Mouse (Mus musculus) heart, postnatal 0 days (tissue): ENCODE results near the gene Ublcp1. TPM values are rescaled to one million over a fixed set of nuclear protein-coding genes. Genes with fewer than 3 reads are reported as not detected.

Experiments used
- ATAC-seq: fragments of 200-750 bp; cut with Nextera tagmentation; 2 replicates; pipeline ENCODE4 v1.8.0; 2017; ENCODE audit warnings: low read depth, moderate number of reproducible peaks, moderate library complexity; ENCODE audit not compliant: insufficient read depth
- DNase-seq: peaks from one replicate; pipeline ENCODE4 v3.0.0-alpha.2; 2016; ENCODE audit warnings: low spot score
- H3K27ac ChIP-seq: fragments of 300-500 bp; sonication (generic); 2 replicates; pipeline ENCODE4 v1.5.1; 2014; ENCODE audit warnings: low read depth, mild to moderate bottlenecking
- H3K27me3 ChIP-seq: fragments of 300-500 bp; sonication (generic); 2 replicates; pipeline ENCODE4 v1.6.1; 2014; ENCODE audit warnings: low read length, mixed read lengths; ENCODE audit not compliant: control insufficient read depth, insufficient read depth
- H3K36me3 ChIP-seq: fragments of 300-500 bp; sonication (generic); replicated peaks from 2 replicates; pipeline ENCODE4 v1.6.1; 2014; ENCODE audit warnings: low read length, mixed read lengths; ENCODE audit not compliant: control insufficient read depth, insufficient read depth
- H3K4me1 ChIP-seq: fragments of 300-500 bp; sonication (generic); 2 replicates; pipeline ENCODE4 v1.6.1; 2014; ENCODE audit warnings: antibody characterized with exemption; ENCODE audit not compliant: control insufficient read depth, insufficient read depth
- H3K4me2 ChIP-seq: fragments of 300-500 bp; sonication (generic); 2 replicates; pipeline ENCODE4 v1.6.1; 2014; ENCODE audit warnings: low read depth, mild to moderate bottlenecking, low read length, moderate library complexity
- H3K4me3 ChIP-seq: fragments of 300-500 bp; sonication (generic); 2 replicates; pipeline ENCODE4 v1.5.1; 2014; ENCODE audit warnings: low read depth, low read length
- H3K9ac ChIP-seq: fragments of 300-500 bp; sonication (generic); replicated peaks from 2 replicates; pipeline ENCODE4 v1.6.1; 2014; ENCODE audit warnings: low read depth, low read length, mixed read lengths
- H3K9me3 ChIP-seq: fragments of 300-500 bp; sonication (generic); replicated peaks from 2 replicates; pipeline ENCODE4 v1.6.1; 2016; ENCODE audit warnings: low read length; ENCODE audit not compliant: control insufficient read depth
- CTCF ChIP-seq: IDR thresholded peaks from 2 replicates; pipeline ENCODE4 v1.5.1; 2016; ENCODE audit warnings: antibody characterized with exemption, control low read depth, low read depth
- EP300 ChIP-seq: IDR thresholded peaks from 2 replicates; pipeline ENCODE4 v1.6.1; 2016; ENCODE audit warnings: antibody characterized with exemption, low read depth
- WGBS: fragments of 180-500 bp; shearing (Covaris S2); extraction: QIAGEN DNeasy Blood & Tissue Kit; methylation state at CpG from one replicate; pipeline ENCODE4 v1.1.7; 2014; 5-methylcytosine and 5-hydroxymethylcytosine counted together
- polyA plus RNA-seq: library from polyadenylated mRNA; unstranded; fragments of >200 nt; fragmentation: Nextera tagmentation; extraction: Ambion mirVana; gene quantifications from 2 replicates; pipeline ENCODE4 v1.2.1, GENCODE M21; 2015
- total RNA-seq: library from RNA; depleted of rRNA; stranded (reverse); fragments of >200 nt; gene quantifications from 2 replicates; pipeline ENCODE4 v1.2.3, GENCODE M21; 2014; ENCODE audit warnings: low replicate concordance

Ublcp1 gene
- total and polyA plus RNA-seq, 2 experiments from 2014 or later = 16.2 to 45.0 TPM

DNA sequence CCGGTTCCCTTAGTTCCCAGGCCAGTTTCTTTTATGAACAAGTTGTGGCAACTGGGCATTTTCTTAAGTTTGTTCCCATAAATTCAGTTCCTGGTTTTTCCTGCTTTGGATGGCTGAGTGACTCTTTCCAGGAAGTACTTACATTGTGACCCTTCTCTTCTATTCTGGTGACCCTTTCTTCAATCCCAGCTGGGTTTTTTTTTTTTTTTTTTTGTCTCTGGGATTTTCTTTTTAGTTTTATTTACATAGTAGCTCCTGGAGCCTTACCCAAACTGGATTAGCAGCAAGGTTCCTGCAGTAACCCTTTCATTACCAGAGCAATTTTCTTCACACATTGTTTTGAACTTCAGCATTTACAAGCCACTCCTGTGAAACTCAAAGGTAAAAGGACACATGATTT lies 46.1 kb upstream of the Ublcp1 start:
- TF ChIP-seq CTCF (no peak), EP300 (no peak)
- no peaks in the 10 kb centered on the region for H3K36me3 ChIP-seq
- H3K4me1 ChIP-seq = peaks cover 4% of the 10 kb centered on the region
- WGBS = 30% methylated on average over 1 of the region's 1 CpGs
- no peak overlapping the region for H3K27ac ChIP-seq
- no peaks in the 10 kb centered on the region for H3K9me3 ChIP-seq
- ATAC-seq = no peak
- no peak overlapping the region for H3K9ac ChIP-seq
- no peak overlapping the region for H3K4me2 ChIP-seq
- H3K4me3 ChIP-seq = no peak overlapping the region
- H3K27me3 ChIP-seq = no peaks in the 10 kb centered on the region
- DNase-seq = no peak

- 59% methylated on average over 2 of the region's 2 CpGs for WGBS
- H3K4me1 ChIP-seq = no peaks in the 10 kb centered on the region; the same call in 1 of the 2 replicates
- no peaks in the 10 kb centered on the region for H3K9me3 ChIP-seq
- H3K36me3 ChIP-seq = no peaks in the 10 kb centered on the region
- TF ChIP-seq EP300 (no peak), CTCF (no peak)
- no peak overlapping the region for H3K4me3 ChIP-seq
- no peak for DNase-seq
- H3K27ac ChIP-seq = no peak overlapping the region
- H3K9ac ChIP-seq = no peak overlapping the region
- H3K4me2 ChIP-seq = no peak overlapping the region
- no peaks in the 10 kb centered on the region for H3K27me3 ChIP-seq
- no peak for ATAC-seq
These were observed 44.4 kb upstream of the Ublcp1 start for GRCm38 (mm10) chr11:44514666-44515065.

DNA sequence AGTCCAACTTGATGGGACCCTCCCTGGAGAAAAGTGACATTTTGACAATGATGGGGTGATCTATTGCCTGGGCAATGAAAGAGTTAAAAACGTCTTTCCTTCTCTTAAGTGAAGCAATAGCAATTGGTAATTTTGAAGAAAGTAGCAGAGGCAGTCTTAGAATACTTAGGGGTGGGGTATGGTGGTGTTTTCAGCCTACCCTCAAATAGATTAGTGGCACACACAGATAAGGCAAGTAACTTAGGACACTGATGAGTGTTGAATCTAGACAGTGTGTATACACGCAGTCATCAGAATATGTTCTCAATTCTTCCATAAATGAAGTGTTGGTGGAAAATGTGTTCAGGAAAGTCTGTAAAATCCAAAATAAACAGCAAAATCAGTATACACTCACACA lies 42.7 kb upstream of the Ublcp1 start:
- Histone ChIP-seq H3K36me3 (no peaks in the 10 kb centered on the region), H3K27ac (no peak overlapping the region), H3K9ac (no peak overlapping the region), H3K27me3 (no peaks in the 10 kb centered on the region), H3K4me1 (peaks cover 10% of the 10 kb centered on the region; the same call in 1 of the 2 replicates), H3K4me3 (no peak overlapping the region), H3K9me3 (no peaks in the 10 kb centered on the region), H3K4me2 (no peak overlapping the region)
- 51% methylated on average over 2 of the region's 2 CpGs for WGBS
- DNase-seq (no peak), ATAC-seq (no peak)
- no peak for TF ChIP-seq CTCF
- no peak for TF ChIP-seq EP300

DNA sequence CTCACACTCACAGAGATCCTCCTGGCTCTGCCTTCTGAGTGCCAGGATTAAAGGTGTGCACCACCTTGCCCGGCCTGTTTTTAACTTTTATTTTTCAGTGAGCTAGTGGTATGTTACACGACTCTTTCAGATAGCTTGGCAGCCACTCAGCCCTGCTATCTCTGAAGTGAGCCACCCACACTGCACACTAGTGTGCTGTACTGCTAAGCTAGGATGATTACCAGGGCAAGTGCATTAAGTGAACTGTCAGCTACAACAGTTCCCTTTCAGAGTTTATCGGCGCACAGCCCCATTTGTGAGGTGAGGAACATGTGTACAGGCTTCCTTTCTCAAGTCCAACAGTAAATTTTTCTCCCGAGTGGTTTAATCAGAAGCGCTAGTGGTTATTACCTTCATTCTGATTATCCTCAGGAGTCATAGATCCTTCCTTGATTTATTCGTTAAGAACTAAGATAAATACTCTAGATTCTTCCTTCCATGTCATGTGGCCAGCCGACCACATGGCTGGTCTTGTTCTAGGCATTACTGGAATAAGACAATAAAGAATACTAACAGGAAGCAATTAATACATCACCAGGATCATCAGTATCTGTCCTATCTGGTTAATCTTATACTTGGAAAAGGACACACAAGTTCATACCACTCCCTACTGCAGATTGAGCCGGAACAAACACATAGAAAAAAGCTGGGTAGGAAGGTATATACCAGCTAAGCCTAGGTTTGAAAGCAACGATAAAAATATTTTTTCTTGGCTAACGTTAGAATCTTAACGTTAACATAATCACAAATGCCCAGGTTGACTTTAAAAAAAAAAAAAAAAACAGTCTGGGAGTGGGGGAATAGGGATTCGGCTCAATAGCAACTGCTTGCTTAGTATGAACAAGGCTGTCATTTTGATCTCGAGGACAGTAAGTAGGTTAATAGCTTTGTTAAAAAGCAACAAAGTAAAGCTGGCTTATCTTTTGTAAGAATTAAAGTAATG lies 42.0 kb upstream of the Ublcp1 start:
- DNase-seq (peak; percentile 27), ATAC-seq (peak; percentile 68)
- Histone ChIP-seq H3K27me3 (no peaks in the 10 kb centered on the region), H3K4me1 (peaks cover 10% of the 10 kb centered on the region; the same call in 1 of the 2 replicates), H3K4me3 (no peak overlapping the region), H3K4me2 (no peak overlapping the region), H3K36me3 (no peaks in the 10 kb centered on the region), H3K9ac (no peak overlapping the region), H3K27ac (no peak overlapping the region), H3K9me3 (no peaks in the 10 kb centered on the region)
- no peak for TF ChIP-seq EP300
- TF ChIP-seq CTCF = no peak
- 56% methylated on average over 14 of the region's 14 CpGs for WGBS

GRCm38 (mm10) chr11:44510371-44510770 lies 40.1 kb upstream of the Ublcp1 start:
- Histone ChIP-seq H3K9ac (no peak overlapping the region), H3K4me3 (no peak overlapping the region), H3K4me2 (no peak overlapping the region), H3K9me3 (no peaks in the 10 kb centered on the region), H3K27me3 (no peaks in the 10 kb centered on the region), H3K36me3 (no peaks in the 10 kb centered on the region), H3K4me1 (peaks cover 10% of the 10 kb centered on the region; the same call in 1 of the 2 replicates), H3K27ac (no peak overlapping the region)
- 87% methylated on average over 7 of the region's 7 CpGs for WGBS
- TF ChIP-seq EP300 (no peak), CTCF (no peak)
- DNase-seq (no peak), ATAC-seq (no peak)

- H3K36me3 ChIP-seq = no peaks in the 10 kb centered on the region
- H3K9ac ChIP-seq = no peak overlapping the region
These were observed 39.6 kb upstream of the Ublcp1 start for GRCm38 (mm10) chr11:44509906-44510305.

More at GRCm38 (mm10) chr11:44509906-44510305, 39.6 kb upstream of the Ublcp1 start:
- ATAC-seq (no peak), DNase-seq (no peak)
- TF ChIP-seq EP300 = no peak
- TF ChIP-seq CTCF = no peak
- no peaks in the 10 kb centered on the region for H3K9me3 ChIP-seq
- H3K27me3 ChIP-seq = no peaks in the 10 kb centered on the region
- H3K4me2 ChIP-seq = no peak overlapping the region
- no peak overlapping the region for H3K4me3 ChIP-seq
- peaks cover 10% of the 10 kb centered on the region; the same call in 1 of the 2 replicates for H3K4me1 ChIP-seq
- 76% methylated on average over 2 of the region's 2 CpGs for WGBS
- no peak overlapping the region for H3K27ac ChIP-seq
